Mouse (Mus musculus) thymus, adult 2 months (tissue): ENCODE results near the gene Mrpl12.

ENCODE experiments used
- CTCF ChIP-seq: fragments of 200-500 bp; IDR thresholded peaks from 2 replicates; pipeline ENCODE4 v1.5.1; 2012; ENCODE audit warnings: mild to moderate bottlenecking, control low read depth, low read length, moderate library complexity, borderline replicate concordance; ENCODE audit not compliant: control insufficient read depth, poor library complexity, insufficient read depth; ENCODE audit errors: extremely low read depth
- POLR2A ChIP-seq: fragments of 200-500 bp; IDR thresholded peaks from 2 replicates; pipeline ENCODE4 v1.6.1; 2012; ENCODE audit warnings: mild to moderate bottlenecking, low read length, control low read depth, moderate library complexity; ENCODE audit not compliant: control insufficient read depth, poor library complexity, insufficient read depth; ENCODE audit errors: extremely low read depth

- no peak for TF ChIP-seq CTCF
- no peak for TF ChIP-seq POLR2A
Observed at GRCm38 (mm10) chr11:120463536-120463935, 20.9 kb upstream of the Mrpl12 start.
